Mouse (Mus musculus) stomach, postnatal 0 days (tissue): Measurements from ENCODE around the gene Rnf121.

ENCODE experiments used
- CTCF ChIP-seq: IDR thresholded peaks from 2 replicates; pipeline ENCODE4 v1.5.1; 2016; ENCODE audit warnings: antibody characterized with exemption, low read depth, mild to moderate bottlenecking, moderate library complexity
- EP300 ChIP-seq: optimal IDR thresholded peaks from 2 replicates; pipeline ENCODE3; 2016; ENCODE audit warnings: antibody characterized with exemption

DNA sequence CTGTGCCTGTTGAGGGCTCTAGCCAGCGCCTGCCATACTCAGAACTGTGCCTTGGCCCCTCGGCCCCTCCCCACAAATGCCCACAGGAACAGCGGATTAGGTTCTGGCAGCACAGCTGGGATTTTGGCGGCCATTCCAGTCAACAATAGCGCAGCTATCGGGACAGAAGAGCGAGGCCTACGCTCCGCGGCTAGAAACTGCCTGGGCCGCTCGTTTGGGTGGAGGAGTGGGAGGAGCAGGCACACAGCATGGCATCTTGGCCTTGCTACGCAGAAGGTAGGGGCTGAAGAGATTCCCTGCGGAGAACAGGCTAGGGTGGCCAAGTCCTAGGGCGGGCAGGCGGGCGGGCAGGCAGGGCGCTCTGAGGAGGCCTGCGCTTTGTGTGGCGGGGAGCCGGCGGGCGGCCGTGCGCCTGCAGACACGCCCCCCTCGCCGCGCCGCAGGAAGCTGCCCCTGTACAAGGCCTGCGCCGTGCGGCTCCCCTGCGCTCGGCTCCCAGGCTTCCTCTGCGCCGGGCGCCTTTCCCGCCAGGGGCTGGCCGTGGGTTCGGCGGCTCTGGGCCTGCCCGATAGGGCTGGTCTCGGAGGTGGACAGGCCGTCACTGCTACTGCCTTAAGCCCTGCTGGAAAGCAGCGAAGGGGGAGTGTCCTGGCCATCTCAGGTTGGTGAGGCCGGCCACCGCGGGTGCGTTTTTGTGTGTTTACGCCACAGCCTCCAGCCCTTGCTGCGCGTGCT is 95.4 kb downstream of the Rnf121 start:
- TF ChIP-seq CTCF (no peak; the same call in none of the 2 replicates), EP300 (no peak)
